Mouse (Mus musculus) cerebellum, postnatal 4 days (tissue): ENCODE data around the gene Vmn1r212.
"Not testable (repeated sequence)": the region's sequence is repeated elsewhere in the genome, so short reads cannot be mapped to it uniquely, and the experiment has no call there.

ENCODE experiments used
- DNase-seq, 2 experiments: peaks; one replicate each; pipeline ENCODE4 v3.0.0; 2022; ENCODE audit warnings: low spot score in 2 of 2, mixed read lengths in 1 of 2

Gene Vmn1r212

DNA sequence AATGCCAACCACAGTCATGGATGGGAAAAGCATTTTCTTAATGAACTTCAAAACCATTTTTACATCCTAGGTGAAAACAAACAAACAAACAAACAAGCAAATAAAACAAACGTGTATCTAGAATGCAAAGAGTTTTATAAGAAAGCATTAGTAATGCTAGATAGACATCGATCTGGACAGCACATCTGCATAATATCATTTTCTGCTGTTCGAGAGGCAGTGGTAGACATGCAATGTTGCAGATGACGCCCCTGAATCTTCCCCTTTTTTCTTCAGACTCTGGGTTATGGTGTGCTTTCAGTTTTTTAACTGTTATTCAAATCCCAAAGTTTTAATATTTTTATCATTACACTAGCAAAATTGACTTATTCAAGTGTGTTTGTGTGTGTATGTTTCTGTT, at the start of gene Vmn1r212:
Vmn1r212 (minus strand) TSS at position 101 of the 400 bp plus-strand sequence.
- DNase-seq, result no peak

GRCm38 (mm10) chr13:22879257-22879656, 4.7 kb downstream of the Vmn1r212 start:
- DNase-seq, result no peak

DNA sequence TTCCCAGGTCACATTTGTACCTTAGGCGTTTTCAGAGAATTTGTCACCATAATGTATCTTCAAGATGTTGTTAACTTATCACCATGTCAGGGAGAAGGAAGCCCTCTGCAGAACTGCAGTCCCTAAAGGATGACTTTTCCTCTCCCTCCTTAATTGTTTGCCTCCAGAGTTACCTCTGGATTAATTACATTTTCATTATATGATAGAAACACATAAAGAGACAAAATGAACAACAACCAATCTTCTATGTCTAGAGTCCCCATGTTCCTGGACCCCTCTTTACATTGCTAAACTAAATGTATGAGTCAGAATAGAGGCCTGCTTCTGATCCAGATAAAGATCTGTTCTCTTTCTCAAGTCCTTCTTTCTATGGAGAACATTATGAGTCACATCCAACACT, 26.5 kb downstream of the Vmn1r212 start, which contains the start of gene Vmn1r211:
Vmn1r211 (minus strand) TSS at position 101 of the 400 bp plus-strand sequence.
- DNase-seq, result no peak

GRCm38 (mm10) chr13:22854760-22855159, 29.2 kb downstream of the Vmn1r212 start:
- DNase-seq, result no peak

DNA sequence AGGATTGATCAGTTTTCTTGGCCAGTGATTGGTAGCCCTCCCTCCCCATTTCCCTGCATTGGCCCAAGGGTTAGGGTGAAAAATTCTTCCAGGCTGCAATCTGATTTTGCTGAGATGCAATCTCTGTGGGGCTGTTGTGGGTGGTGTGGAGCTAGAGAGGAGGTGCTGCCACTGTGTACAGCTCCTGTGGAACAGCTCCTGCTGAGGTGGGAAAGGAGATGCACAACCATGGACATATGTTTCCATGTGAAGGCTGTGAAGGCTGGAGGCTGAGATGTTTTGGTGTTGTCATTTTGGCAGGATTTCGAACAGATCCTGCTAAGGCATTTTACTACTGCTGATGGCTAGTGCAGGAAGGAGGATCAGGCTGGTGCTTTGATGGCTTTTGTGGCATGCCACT, 37.2 kb downstream of the Vmn1r212 start:
- no peak for DNase-seq

DNA sequence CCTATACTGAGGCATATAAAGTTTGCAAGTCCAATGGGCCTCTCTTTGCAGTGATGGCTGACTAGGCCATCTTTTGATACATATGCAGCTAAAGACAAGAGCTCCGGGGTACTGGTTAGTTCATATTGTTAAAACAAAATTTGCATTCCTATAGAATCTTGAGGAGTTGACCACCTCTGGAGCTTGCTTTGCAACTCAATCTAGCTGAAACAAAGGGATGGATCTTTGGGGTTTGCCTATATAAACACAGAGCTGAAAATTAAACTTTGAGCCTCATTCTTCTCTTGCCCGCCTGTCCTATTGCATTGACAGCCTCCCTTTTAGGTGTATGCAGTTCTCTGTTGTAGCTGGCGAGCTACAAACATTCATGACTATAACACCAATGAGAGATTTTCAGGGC, 39.7 kb downstream of the Vmn1r212 start:
- not testable (repeated sequence) for DNase-seq
